Mouse (Mus musculus) spleen, postnatal 4 days (tissue): Measurements from ENCODE around the gene Fahd2a.
A peak's percentile ranks its signal among the peaks of the same experiment; 100 is the strongest.

Source experiments
- DNase-seq, 2 experiments: peaks; one replicate each; pipeline ENCODE4 v3.0.0; 2022; ENCODE audit warnings: low spot score in 2 of 2

Gene Fahd2a

GRCm38 (mm10) chr2:127433487-127434295, 10.7 kb downstream of the Fahd2a start:
- no peak for DNase-seq

- DNase-seq, result no peak
These were observed 14.1 kb downstream of the Fahd2a start for GRCm38 (mm10) chr2:127430238-127430637.

DNA sequence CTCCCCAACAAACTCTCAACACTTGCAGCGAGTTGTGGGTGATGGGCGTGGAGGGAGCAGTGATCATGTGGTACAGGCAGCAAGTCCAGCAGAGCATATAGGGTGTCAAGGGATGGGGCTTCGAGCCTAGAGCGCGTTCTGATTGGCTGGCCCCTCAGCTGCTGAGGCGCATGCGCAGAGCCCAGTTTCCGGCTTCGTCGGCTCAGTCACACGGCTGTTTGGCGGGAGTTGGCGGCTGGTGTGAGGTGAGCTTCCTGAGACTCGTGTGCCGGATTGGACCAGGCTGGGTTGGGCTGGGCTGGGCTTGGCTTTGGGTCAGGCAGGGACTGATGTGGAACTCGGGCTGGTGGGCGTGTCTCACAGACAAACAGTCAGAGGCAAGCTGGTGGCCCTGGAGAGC, 19.4 kb downstream of the Fahd2a start, which contains the start of gene Gpat2:
Gpat2 (plus strand) TSS at position 223 of the 400 bp plus-strand sequence.
- no peak for DNase-seq

DNA sequence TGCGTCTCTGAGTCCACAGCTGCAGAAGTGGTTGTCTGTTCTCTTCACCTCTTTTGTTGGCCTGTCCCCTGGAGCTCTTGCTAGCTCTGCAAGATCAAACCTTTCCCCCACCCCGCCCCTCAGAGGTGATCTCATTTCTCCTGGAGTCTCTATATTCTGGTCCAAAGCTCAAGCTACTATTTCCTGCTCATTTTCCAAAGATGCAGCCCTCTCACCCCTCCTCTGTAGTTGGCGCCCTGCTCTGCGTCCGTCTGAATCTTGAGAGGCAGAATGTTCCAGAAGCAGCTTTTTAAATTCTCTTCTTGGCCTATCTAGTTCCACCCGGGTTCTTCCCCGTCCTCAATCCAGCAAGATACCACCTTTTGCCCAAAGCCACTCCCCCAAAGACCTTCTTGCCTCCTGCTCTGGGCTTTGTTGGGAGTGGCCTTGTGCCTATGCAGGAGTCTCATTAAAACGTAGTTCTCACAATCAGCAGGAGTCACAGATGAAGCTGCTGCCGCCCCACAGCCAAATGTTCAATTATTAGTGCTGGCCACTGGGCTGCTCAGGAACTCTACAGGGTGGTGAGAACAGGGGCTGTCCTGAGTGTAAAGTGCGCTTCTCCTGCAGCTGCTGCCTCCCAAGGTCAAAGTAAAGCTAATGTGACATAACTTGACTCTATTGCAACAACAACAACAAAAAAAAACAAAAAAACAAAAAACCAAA, 25.9 kb downstream of the Fahd2a start:
- no peak for DNase-seq

- DNase-seq, result no peak
These were observed 27.7 kb downstream of the Fahd2a start for GRCm38 (mm10) chr2:127416706-127417105.

DNA sequence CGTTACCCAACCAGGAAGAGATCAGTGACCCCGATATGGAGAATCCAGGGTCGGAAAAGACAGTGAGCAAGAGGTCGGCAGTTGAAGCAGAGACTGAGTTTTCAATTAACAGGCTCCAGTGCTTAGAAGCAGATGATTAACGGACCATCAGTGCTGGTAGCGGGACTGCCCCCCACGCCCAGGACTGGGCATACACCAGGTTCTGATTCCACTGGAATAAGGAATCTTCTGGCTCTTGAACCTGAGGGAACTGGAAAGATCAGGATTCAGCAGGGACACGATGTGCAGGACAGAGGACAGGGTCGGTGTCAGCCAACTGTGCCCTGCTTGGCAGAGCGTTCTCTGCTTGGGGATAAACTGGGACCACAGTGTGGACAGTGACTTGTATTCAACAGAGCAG, 28.6 kb downstream of the Fahd2a start:
- DNase-seq, result no peak

GRCm38 (mm10) chr2:127411126-127411525, 33.2 kb downstream of the Fahd2a start:
- no peak for DNase-seq

DNA sequence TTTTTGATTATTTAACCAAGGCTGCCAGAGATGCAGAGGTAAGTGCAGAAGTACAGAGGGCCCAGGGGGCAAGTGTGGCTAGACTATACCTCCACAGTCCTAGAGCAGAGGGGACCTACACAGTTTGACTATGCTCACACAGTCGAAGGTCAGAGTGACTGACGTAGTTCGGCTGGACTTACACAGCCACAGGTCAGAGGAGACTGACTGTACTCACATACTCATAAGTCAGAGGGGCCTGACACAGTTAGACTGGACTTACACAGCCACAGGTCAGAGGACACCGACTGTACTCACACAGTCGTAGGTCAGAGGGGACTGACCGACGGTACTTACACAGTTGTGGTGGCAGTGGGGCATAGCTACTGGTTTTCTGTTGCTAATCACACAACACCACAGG, 45.6 kb downstream of the Fahd2a start:
- no peak for DNase-seq

DNA sequence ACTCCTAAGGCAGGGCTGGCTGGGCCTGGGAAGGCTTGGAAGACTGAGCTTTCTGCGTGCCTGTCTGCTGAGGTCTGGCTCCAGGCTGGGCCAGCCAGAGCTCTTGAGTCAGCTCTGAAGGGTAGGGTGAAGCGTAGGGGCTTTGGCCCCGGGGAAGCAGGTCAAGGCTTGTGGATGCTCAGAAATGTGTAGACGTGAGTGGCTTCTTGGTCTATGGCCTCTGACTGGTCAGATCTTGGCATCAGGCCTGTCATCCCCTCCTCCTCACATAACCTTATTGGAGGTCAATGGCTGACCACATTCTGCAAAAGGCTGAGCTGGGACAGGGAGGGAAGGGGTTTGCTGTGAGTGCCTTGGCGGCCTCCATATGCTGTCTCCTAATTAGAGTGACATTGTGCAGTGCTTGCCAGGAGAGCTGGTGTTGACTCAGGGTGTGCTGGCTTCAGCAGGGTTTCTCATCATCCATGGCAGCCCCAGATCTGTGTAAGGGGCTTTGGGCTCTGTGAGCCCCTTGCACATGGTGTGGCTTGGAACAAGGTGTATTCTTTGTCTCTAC, 49.7 kb downstream of the Fahd2a start:
- peak in 1 of 2 experiments; percentile 56 for DNase-seq

GRCm38 (mm10) chr2:127391323-127391722, 53.0 kb downstream of the Fahd2a start:
- no peak for DNase-seq

DNA sequence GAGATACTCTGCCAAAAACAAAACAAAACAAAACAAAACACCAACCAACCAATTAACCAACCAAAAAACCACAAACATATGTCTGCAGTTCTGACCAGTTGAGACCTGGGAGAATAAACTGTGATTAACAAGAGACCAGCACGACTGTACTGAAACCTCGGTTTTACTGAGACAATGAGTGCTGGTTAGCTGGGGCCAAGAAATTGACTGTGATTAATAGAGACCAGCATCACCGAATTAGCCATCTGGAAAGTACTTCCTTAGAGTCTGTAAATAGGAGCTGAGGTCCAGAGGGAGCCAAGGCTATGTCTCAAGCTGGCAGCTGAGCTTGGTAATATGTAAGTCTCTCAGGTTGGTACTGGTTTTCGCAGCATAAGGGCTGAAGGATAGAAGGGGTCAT, 53.5 kb downstream of the Fahd2a start:
- DNase-seq, result no peak

DNA sequence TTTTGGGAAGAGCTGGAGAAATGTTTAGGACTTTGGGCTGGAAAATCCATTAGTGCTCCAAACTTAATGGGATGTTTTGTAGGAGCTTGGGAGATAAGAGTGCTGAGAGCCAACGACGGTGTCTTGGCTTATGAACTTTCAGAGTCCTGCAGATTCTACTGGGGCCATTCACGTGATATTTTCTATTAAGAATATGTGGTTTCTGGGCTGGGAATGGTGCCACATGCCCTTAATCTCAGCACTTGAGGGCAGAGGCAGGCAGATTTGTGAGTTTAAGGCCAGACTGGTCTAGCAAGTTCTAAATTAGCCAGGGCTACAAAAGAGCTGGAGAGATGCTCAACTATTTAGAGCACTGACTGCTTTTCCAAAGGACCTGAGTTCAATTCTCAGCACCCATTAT, 54.0 kb downstream of the Fahd2a start:
- no peak for DNase-seq

- DNase-seq, result no peak
These were observed 56.8 kb downstream of the Fahd2a start for GRCm38 (mm10) chr2:127387521-127387920.
